Mouse (Mus musculus) cerebellum, postnatal 10 days (tissue): ENCODE results near the gene Foxq1.

Experiments used
- DNase-seq, 2 experiments: peaks; one replicate each; pipeline ENCODE4 v3.0.0; 2021; ENCODE audit warnings: mixed read lengths in 2 of 2

The Foxq1 gene

GRCm38 (mm10) chr13:31572806-31573508, 17.0 kb downstream of the Foxq1 start:
- no peak for DNase-seq

- no peak for DNase-seq
Observed at GRCm38 (mm10) chr13:31574627-31575026, 18.7 kb downstream of the Foxq1 start.

- no peak for DNase-seq
Observed at GRCm38 (mm10) chr13:31576696-31577095, 20.8 kb downstream of the Foxq1 start.

- peak in 1 of 2 experiments; percentile 24 for DNase-seq
Observed at GRCm38 (mm10) chr13:31577576-31577975, 21.6 kb downstream of the Foxq1 start.

- no peak for DNase-seq
Observed at GRCm38 (mm10) chr13:31578389-31578788, 22.5 kb downstream of the Foxq1 start.

- no peak for DNase-seq
Observed at GRCm38 (mm10) chr13:31579866-31580265, 23.9 kb downstream of the Foxq1 start.

GRCm38 (mm10) chr13:31587341-31587740, 31.4 kb downstream of the Foxq1 start:
- DNase-seq = no peak

- no peak for DNase-seq
Observed at GRCm38 (mm10) chr13:31599576-31599975, 43.6 kb downstream of the Foxq1 start.

- DNase-seq = no peak
Observed at GRCm38 (mm10) chr13:31603964-31604363, 48.0 kb downstream of the Foxq1 start.
